Mouse (Mus musculus): Measurements from ENCODE around the gene Tpm4.
A peak's percentile ranks its signal among the peaks of the same experiment; 100 is the strongest.

The Tpm4 gene

GRCm38 (mm10) chr8:72190215-72190539 lies 55.4 kb downstream of the Tpm4 start:
- peak; percentile 68 for DNase-seq (ENCODE audit: low read depth, low spot score)
- Histone ChIP-seq H3K27me3 (ENCODE audit: control insufficient read depth, insufficient read depth, low read length, poor library complexity, severe bottlenecking) (no peaks in the 10 kb centered on the region), H3K36me3 (ENCODE audit: control insufficient read depth, insufficient read depth, low read length, poor library complexity, severe bottlenecking) (peaks cover 9% of the 10 kb centered on the region)

DNA sequence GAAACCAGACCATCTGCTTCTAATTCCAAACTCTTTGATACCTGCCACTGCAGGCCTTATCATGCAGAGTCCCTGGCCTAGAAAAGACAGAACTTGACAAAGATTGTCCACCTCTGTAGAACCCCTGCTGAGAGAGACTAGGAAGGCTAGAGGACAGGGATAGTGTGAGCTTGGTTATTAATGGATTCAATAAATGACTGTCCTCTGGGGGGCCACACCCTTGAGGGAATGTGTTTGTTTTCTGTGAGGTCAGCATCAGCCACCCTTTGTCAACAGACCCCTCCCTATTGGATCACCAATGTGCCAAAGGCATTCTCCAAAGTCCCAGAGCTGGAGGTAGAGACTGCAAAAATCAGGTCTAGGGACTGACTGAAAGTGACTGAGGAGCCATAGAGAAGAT lies 57.3 kb downstream of the Tpm4 start:
- H3K36me3 ChIP-seq (ENCODE audit: control insufficient read depth, insufficient read depth, low read length, poor library complexity, severe bottlenecking): peaks cover 18% of the 10 kb centered on the region
- no peak for DNase-seq (ENCODE audit: low read depth, low spot score)
- H3K27me3 ChIP-seq (ENCODE audit: control insufficient read depth, insufficient read depth, low read length, poor library complexity, severe bottlenecking): no peaks in the 10 kb centered on the region

DNA sequence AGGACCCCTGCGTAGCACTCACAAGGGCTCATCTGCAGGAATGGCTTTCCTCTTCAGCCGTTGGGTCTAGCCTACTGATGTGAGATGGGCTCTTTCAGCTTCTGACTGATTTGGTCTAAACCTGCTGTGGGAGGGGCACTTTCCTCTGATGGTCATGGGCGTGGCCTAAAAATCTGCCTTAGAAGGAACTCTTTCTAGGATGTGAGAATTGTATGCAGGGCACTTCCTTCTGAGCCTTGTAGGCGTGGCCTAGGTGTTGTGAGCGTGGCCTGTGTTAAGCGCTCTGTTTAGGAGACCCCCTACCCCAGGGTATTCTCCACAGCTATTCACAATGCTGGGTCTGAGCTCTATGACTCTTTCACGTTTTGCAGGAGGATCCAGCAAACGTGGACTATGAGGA lies 63.2 kb downstream of the Tpm4 start:
- Histone ChIP-seq H3K36me3 (ENCODE audit: control insufficient read depth, insufficient read depth, low read length, poor library complexity, severe bottlenecking) (peaks cover 48% of the 10 kb centered on the region), H3K27me3 (ENCODE audit: control insufficient read depth, insufficient read depth, low read length, poor library complexity, severe bottlenecking) (no peaks in the 10 kb centered on the region)
- no peak for DNase-seq (ENCODE audit: low read depth, low spot score)
